Mouse (Mus musculus) urinary bladder, postnatal 14 days (tissue): ENCODE results near the gene A430005L14Rik.
A peak's percentile ranks its signal among the peaks of the same experiment; 100 is the strongest.

Source experiments
- DNase-seq: peaks from one replicate; pipeline ENCODE4 v3.0.0; 2021; ENCODE audit warnings: low spot score

A430005L14Rik gene

GRCm38 (mm10) chr4:153974431-153975291, 17.6 kb downstream of the A430005L14Rik start, which contains the start of the genes Dffb and Cep104:
TSS of gene Dffb (minus strand) at chr4:153975126.
TSS of gene Cep104 (plus strand) at chr4:153975194.
- peak; percentile 94 for DNase-seq

GRCm38 (mm10) chr4:153975292-153975662, 18.2 kb downstream of the A430005L14Rik start:
- DNase-seq = no peak

GRCm38 (mm10) chr4:153975768-153976167, 18.7 kb downstream of the A430005L14Rik start:
- no peak for DNase-seq

GRCm38 (mm10) chr4:153979243-153979642, 22.2 kb downstream of the A430005L14Rik start:
- DNase-seq = no peak

GRCm38 (mm10) chr4:153980470-153980869, 23.4 kb downstream of the A430005L14Rik start:
- DNase-seq = no peak

DNA sequence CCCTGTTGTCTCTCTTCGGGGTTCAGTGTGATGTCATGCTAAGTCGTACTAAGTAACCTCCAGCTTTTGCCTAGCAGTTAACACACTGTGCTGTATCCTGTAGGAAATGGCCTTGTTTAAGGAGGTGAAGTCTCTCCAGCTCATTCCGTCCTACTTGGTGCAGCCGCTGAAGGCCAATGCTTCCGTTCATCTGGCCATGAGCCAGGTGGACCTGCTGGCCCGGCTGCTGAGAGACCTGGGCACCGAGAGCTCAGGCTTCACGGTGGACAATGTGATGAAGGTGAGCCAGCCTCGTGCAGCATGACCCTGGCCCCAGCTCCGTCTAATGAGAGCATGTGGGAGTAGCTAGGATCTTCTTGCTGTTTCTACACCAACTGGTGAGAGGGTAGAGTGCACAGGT, 35.7 kb downstream of the A430005L14Rik start:
- DNase-seq = no peak

- no peak for DNase-seq
Measured at GRCm38 (mm10) chr4:153993505-153993904, 36.5 kb downstream of the A430005L14Rik start.

GRCm38 (mm10) chr4:154005488-154005887, 48.5 kb downstream of the A430005L14Rik start:
- no peak for DNase-seq

DNA sequence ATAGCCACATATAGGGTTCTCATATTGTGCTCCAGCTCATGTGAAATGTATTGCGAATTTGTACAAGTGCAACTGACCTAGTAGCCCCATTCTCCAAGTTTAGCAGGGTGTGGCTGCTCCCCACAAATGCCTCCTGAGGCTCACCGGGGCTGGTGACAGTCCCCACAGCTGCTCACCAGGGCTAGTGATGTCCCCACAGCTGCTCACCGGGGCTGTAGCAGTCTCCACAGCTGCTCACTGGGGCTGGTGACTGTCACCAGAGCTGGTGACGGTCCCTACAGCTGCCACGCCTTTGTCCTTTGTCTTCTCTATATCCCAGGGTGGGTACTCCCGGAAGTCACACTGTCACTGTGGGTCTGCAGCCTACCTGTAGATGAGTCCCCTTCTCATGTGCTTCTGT, 49.2 kb downstream of the A430005L14Rik start:
- DNase-seq = no peak

GRCm38 (mm10) chr4:154007759-154008158, 50.7 kb downstream of the A430005L14Rik start:
- DNase-seq = peak; percentile 39

DNA sequence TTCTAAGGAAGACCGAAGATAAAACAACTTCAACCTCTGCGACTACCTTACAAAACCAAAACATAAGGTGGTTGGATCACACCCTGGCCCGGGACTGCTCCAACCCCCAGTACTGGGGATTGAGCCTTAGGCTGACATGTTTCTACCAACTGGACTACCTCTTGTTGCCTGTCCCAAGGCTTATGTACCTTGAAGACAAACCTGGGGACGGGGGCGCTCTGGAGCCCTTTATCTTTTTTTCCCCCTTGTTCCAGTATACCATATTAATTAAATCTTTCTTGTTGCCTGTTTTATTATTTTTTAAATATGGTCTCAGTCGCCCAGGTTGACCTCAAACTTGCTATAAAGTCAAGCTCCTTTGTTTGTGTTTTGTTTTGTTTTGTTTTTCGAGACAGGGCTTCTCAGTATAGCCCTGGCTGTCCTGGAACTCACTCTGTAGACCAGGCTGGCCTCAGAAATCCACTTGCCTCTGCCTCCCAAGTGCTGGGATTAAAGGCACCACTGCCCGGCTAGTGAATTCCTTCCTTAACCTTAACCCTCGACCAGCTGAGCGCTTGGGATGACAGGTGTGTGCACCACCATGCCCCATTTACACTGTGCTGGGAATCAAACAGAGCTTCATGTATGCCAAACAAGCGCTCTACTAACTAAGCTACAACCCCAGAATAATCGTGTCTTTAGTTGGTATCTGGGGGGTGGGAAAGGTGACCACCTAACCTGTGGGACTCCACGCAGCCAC, 54.0 kb downstream of the A430005L14Rik start:
- no peak for DNase-seq
